Mouse (Mus musculus) cortical plate, adult 2 months (tissue): ENCODE measurements around the gene Mad1l1. TPM values are rescaled to one million over a fixed set of nuclear protein-coding genes. Genes with fewer than 3 reads are reported as not detected.
A peak's percentile ranks its signal among the peaks of the same experiment; 100 is the strongest.

Experiments
- H3K27ac ChIP-seq: fragments of 200-500 bp; 2 replicates; pipeline ENCODE4 v1.5.1; 2012; ENCODE audit warnings: low read length, control low read depth, inconsistent platforms; ENCODE audit not compliant: insufficient read depth
- H3K4me1 ChIP-seq: fragments of 200-500 bp; 2 replicates; pipeline ENCODE4 v1.6.1; 2011; ENCODE audit warnings: low read length; ENCODE audit not compliant: control insufficient read depth, insufficient read depth
- H3K4me3 ChIP-seq: fragments of 200-500 bp; 2 replicates; pipeline ENCODE4 v1.5.1; 2011; ENCODE audit warnings: mild to moderate bottlenecking, low read length, control low read depth; ENCODE audit not compliant: insufficient read depth
- CTCF ChIP-seq: fragments of 200-500 bp; IDR thresholded peaks from 2 replicates; pipeline ENCODE4 v1.5.1; 2011; ENCODE audit warnings: mild to moderate bottlenecking, control low read depth, low read length; ENCODE audit not compliant: insufficient read depth; ENCODE audit errors: extremely low read depth
- POLR2A ChIP-seq: fragments of 200-500 bp; IDR thresholded peaks from 2 replicates; pipeline ENCODE4 v1.6.1; 2011; ENCODE audit warnings: mild to moderate bottlenecking, low read length, control low read depth; ENCODE audit not compliant: insufficient read depth; ENCODE audit errors: extremely low read depth
- polyA plus RNA-seq: library from polyadenylated mRNA; depleted of rRNA; stranded (reverse); fragments of >200 nt; gene quantifications from 2 replicates; pipeline ENCODE4 v1.2.3, GENCODE M21; 2012

Gene Mad1l1
- polyA plus RNA-seq, 1 experiment = 17.1 TPM

DNA sequence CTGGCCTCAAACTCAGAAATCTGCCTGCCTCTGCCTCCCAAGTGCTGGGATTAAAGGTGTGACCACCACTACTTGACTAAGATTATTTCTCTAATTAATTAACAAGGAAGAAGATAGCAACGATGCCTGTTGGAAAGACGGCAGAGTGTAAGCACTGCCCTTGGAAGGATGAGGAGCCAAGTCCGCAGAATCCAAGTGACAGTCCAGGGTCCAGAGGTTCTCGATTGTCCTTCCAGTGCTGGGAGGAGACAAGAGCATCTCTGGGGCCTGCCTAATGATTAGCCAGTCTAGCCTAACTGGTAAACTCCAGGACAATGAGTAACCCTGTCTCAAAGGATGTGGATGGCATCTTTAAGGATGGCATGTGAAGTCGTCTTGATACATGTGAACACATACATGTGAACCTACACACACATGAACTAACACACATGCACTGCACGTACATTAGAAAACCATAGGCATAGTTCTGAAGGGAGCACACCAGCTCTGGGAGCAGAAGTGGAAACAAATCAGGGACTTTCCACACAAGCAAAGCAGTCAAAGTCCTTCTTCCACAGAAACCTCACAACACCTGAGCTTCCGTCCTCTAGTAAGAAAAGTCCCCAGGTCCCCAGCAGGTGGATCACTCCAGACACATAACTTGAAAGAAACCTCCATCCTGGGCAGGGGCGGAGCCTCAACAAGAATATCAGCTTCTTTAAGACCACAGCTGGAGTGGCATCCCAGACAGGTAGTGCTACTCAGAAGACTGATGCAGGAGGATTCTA, 29.6 kb upstream of the Mad1l1 start:
- Histone ChIP-seq H3K27ac (no peak overlapping the region), H3K4me3 (no peak overlapping the region), H3K4me1 (no peaks in the 10 kb centered on the region)
- TF ChIP-seq CTCF (no peak), POLR2A (no peak)

- TF ChIP-seq POLR2A (no peak), CTCF (no peak)
Observed at GRCm38 (mm10) chr5:140349882-140350281, 28.5 kb upstream of the Mad1l1 start.

GRCm38 (mm10) chr5:140346050-140346449, 24.7 kb upstream of the Mad1l1 start:
- no peak for TF ChIP-seq POLR2A
- no peak for TF ChIP-seq CTCF
- Histone ChIP-seq H3K4me3 (no peak overlapping the region), H3K4me1 (no peaks in the 10 kb centered on the region), H3K27ac (no peak overlapping the region)

More at GRCm38 (mm10) chr5:140349882-140350281, 28.5 kb upstream of the Mad1l1 start:
- Histone ChIP-seq H3K27ac (no peak overlapping the region), H3K4me1 (no peaks in the 10 kb centered on the region), H3K4me3 (no peak overlapping the region)

DNA sequence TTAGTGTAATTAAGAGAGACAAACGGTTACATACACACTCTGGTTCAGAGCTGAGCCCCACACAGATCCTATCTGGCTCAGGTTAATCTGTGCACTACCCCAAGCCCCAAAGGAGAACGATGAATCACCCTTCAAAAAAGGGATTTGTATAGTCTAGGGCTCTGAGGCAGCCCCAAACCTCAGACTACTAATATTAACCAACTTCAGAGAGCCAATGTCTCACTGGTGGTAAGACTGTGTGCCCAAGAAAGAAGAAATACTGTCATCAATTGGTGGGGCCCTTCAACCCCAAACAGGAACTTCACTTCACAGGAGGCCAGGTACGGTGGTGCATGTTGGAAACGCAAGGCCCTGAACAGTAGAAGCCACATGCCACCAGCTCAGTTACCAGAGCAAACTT, 23.9 kb upstream of the Mad1l1 start:
- Histone ChIP-seq H3K4me1 (no peaks in the 10 kb centered on the region), H3K4me3 (no peak overlapping the region), H3K27ac (no peak overlapping the region)
- no peak for TF ChIP-seq POLR2A
- TF ChIP-seq CTCF = no peak

DNA sequence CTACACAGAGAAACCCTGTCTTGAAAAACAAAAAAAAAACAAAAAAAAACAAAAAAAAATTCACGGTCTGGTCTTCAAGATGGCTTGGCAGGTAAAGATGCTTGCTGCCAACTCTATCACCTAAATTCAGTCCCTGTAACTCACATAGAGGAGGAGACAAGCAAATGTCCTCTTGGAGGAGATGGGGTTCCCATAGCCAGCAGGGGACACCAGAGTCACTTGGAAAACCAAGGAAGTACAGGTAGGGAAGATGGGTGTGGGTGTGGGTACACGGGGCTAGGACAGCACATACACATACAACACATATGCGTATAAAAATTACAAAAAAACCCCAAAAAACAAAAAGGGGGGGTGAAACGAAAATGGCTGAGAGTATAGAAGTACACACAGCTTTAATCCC, 21.5 kb upstream of the Mad1l1 start:
- Histone ChIP-seq H3K27ac (no peak overlapping the region), H3K4me3 (no peak overlapping the region), H3K4me1 (no peaks in the 10 kb centered on the region)
- no peak for TF ChIP-seq CTCF
- no peak for TF ChIP-seq POLR2A

DNA sequence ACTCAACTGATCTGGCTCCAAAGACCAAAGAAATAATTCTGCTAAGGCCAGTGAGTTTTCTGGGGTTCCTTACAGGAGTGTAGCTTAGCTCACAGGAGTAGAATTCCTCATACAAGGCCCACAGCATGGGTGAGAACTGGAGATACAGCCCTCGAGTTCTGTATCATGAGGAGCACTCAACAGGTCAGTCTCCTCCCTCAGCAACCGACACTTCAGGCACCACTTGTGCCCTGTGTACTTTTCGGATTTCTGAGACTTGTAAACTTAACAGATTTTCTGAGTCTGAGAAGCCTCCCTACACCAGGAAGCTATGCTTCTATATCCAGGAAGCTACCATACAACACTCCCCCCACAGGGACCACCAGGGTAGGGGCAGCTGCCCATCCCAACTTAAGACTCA, 18.5 kb upstream of the Mad1l1 start:
- Histone ChIP-seq H3K4me1 (no peaks in the 10 kb centered on the region), H3K4me3 (no peak overlapping the region), H3K27ac (no peak overlapping the region)
- TF ChIP-seq POLR2A (no peak), CTCF (no peak)

GRCm38 (mm10) chr5:140338779-140339178, 17.4 kb upstream of the Mad1l1 start:
- H3K4me3 ChIP-seq = no peak overlapping the region
- TF ChIP-seq CTCF = no peak
- no peaks in the 10 kb centered on the region for H3K4me1 ChIP-seq
- no peak overlapping the region for H3K27ac ChIP-seq

DNA sequence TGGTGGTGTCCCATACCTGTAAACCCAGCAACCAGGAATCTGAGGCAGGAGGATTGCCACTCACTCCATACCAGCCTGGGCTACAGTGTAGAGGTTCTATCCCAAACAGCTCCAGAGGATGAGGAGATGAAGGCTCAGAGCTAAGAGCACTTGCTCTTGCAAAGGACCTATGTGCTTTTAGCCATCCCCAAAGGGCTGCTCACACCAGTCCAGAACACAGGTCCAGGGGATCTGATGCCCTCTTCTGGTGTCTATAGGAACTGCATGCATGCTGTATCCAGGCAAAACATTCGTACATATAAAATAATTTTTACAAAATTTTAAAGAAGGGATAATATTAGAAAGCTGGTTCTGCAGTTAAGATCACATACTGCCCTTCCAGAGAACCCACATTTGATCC, 15.3 kb upstream of the Mad1l1 start:
- Histone ChIP-seq H3K27ac (no peak overlapping the region), H3K4me3 (no peak overlapping the region), H3K4me1 (no peaks in the 10 kb centered on the region)
- TF ChIP-seq POLR2A (no peak), CTCF (peak; percentile 67)

DNA sequence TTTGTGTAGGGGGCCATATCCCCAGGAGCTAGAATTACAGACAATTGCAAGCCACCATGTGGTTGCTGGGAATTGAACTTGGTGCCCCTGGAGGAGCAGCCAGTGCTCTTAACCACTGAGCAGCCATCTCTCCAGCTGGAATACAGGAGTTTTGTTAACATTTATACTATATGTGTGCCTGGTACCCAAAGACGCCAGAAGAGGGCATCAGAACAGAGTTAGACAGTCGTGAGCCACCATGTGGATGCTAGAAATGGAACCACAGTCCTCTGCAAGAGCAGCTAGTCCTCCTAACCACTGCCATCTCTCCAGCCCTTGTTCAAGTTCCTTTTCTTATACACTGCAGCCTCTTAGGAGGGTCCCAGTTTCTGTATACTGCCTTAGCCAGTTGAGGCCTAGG, 12.3 kb upstream of the Mad1l1 start:
- Histone ChIP-seq H3K27ac (no peak overlapping the region), H3K4me1 (peaks cover 4% of the 10 kb centered on the region; the same call in 1 of the 2 replicates), H3K4me3 (no peak overlapping the region)
- TF ChIP-seq CTCF = no peak
- TF ChIP-seq POLR2A = no peak

- peaks cover 4% of the 10 kb centered on the region; the same call in 1 of the 2 replicates for H3K4me1 ChIP-seq
- TF ChIP-seq CTCF (no peak), POLR2A (no peak)
- H3K27ac ChIP-seq = no peak overlapping the region
- H3K4me3 ChIP-seq = no peak overlapping the region; the same call in 1 of the 2 replicates
Observed at GRCm38 (mm10) chr5:140332519-140332918, 11.2 kb upstream of the Mad1l1 start.
